Mouse (Mus musculus) olfactory bulb, adult 2 months (tissue): ENCODE data around the gene Elf1.

Experiments
- CTCF ChIP-seq: fragments of 200-500 bp; IDR thresholded peaks from 2 replicates; pipeline ENCODE4 v1.5.1; 2012; ENCODE audit warnings: low read depth, mild to moderate bottlenecking, low read length, moderate library complexity; ENCODE audit not compliant: insufficient read depth
- POLR2A ChIP-seq: fragments of 200-500 bp; IDR thresholded peaks from 2 replicates; pipeline ENCODE4 v1.6.1; 2012; ENCODE audit warnings: mild to moderate bottlenecking, low read depth, low read length, moderate library complexity; ENCODE audit not compliant: insufficient read depth

DNA sequence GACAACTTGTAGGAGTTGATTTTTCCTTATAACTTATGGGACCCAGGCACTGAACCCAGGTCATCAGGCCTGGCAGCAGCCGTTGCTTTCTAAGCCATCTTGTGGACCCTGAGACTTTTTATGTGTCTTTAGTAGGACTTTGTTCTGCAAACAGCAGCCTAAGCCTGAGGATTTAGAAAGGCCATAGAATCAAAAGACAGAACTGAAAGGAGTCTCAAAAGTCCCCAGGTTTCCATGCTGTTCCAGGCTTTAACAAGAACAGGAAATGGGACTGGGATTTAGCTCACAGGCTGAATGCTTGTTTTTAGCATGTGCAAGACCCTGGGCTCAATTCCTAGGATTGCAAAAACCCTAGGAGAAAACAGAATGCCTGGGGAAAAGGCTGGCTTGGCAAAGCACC lies 26.9 kb downstream of the Elf1 start:
- TF ChIP-seq CTCF: no peak
- TF ChIP-seq POLR2A: no peak
